Mouse (Mus musculus) embryonic stem cell, embryonic (primary cell): ENCODE results near the gene Coa5.

ENCODE experiments used
- CTCF ChIA-PET, 4 experiments: fragments of 300-600 bp in 2 of 4; fragments of 350-600 bp in 2 of 4; sonication (Branson Sonifier 250); formaldehyde crosslinking; loops; one replicate each; lab custom pipeline; 2022; ENCODE audit warnings: inconsistent platforms in 2 of 4; lab: Charles Lee
- POLR2A ChIA-PET, 4 experiments: fragments of 300-600 bp in 2 of 4; fragments of 350-600 bp in 2 of 4; sonication (Branson Sonifier 250); formaldehyde crosslinking; loops; one replicate each; lab custom pipeline; 2022; ENCODE audit warnings: antibody characterized with exemption in 4 of 4, inconsistent platforms in 1 of 4; lab: Charles Lee

Gene Coa5

GRCm38 (mm10) chr1:37451270-37451669 lies 21.4 kb upstream of the Coa5 start:
- ChIA-PET CTCF (no interaction called here), POLR2A (interaction anchor here in 1 of 4 experiments (1.3 kb wide), 1 partner anchor 21 kb away, joined by 3 read pairs; the partner anchor contains the start of genes Coa5 and Unc50)

GRCm38 (mm10) chr1:37448361-37449095 lies 18.6 kb upstream of the Coa5 start:
- ChIA-PET CTCF (interaction anchor here in 3 of 4 experiments (0.6 to 0.9 kb wide), 4 partner anchors 11 to 505 kb away, joined by 3 to 8 read pairs (median 4); partner anchors contain the start of gene Tmem131 (in 1 of the 3)), POLR2A (no interaction called here)

- ChIA-PET CTCF (no interaction called here), POLR2A (interaction anchor here in 2 of 4 experiments (1.1 to 1.8 kb wide), 2 partner anchors 12 to 13 kb away, joined by 4 to 5 read pairs; partner anchors contain the start of genes Coa5 (in 1 of the 2) and Unc50 (in 1 of the 2))
These were observed 13.2 kb upstream of the Coa5 start for GRCm38 (mm10) chr1:37442848-37443835.

- POLR2A ChIA-PET, result no interaction called here
- CTCF ChIA-PET, result no interaction called here
These were observed 6.5 kb upstream of the Coa5 start for GRCm38 (mm10) chr1:37436419-37436818.

GRCm38 (mm10) chr1:37430297-37430840 lies 466 bp upstream of the Coa5 start:
- ChIA-PET CTCF (interaction anchor here in 3 of 4 experiments (0.7 to 4.1 kb wide), 10 partner anchors 8 to 929 kb away, joined by 3 to 30 read pairs (median 4); no protein-coding TSS in a partner anchor), POLR2A (interaction anchor here (0.5 to 2.7 kb wide), 60 partner anchors 8 to 927 kb away, joined by 3 to 27 read pairs (median 4); partner anchors contain the start of genes Mitd1 (in 2 of the 4), Mrpl30 (in 2 of the 4), 4933424G06Rik (in 1 of the 4) and Inpp4a (in 1 of the 4))

GRCm38 (mm10) chr1:37428911-37429310 lies 992 bp downstream of the Coa5 start:
- CTCF ChIA-PET, result interaction anchor here in 2 of 4 experiments (1.0 to 4.1 kb wide), 4 partner anchors 9 to 247 kb away, joined by 3 to 30 read pairs (median 12); no protein-coding TSS in a partner anchor
- POLR2A ChIA-PET, result interaction anchor here in 2 of 4 experiments (0.8 to 2.7 kb wide), 11 partner anchors 9 to 214 kb away, joined by 3 to 27 read pairs (median 6); no protein-coding TSS in a partner anchor

GRCm38 (mm10) chr1:37427144-37427875 lies 2.6 kb downstream of the Coa5 start:
- POLR2A ChIA-PET, result interaction anchor here in 3 of 4 experiments (0.5 to 1.5 kb wide), 4 partner anchors 8 to 73 kb away, joined by 3 read pairs; no protein-coding TSS in a partner anchor
- CTCF ChIA-PET, result interaction anchor here in 3 of 4 experiments (0.5 to 4.1 kb wide), 5 partner anchors 7 to 209 kb away, joined by 3 to 30 read pairs (median 4); no protein-coding TSS in a partner anchor

GRCm38 (mm10) chr1:37419420-37419819 lies 10.5 kb downstream of the Coa5 start:
- ChIA-PET POLR2A (interaction anchor here (0.6 to 4.5 kb wide), 8 partner anchors 8 to 298 kb away, joined by 3 to 27 read pairs (median 6); partner anchors contain the start of genes Coa5 (in 4 of the 4) and Unc50 (in 4 of the 4)), CTCF (interaction anchor here (0.5 to 2.4 kb wide), 41 partner anchors 9 to 872 kb away, joined by 3 to 30 read pairs (median 3); partner anchors contain the start of genes Coa5 (in 3 of the 4), Unc50 (in 3 of the 4) and Ankrd39 (in 1 of the 4))

- ChIA-PET POLR2A (interaction anchor here in 1 of 4 experiments (1.2 kb wide), 1 partner anchor 14 kb away, joined by 5 read pairs; the partner anchor contains the start of genes Coa5 and Unc50), CTCF (interaction anchor here in 1 of 4 experiments (1.0 kb wide), 1 partner anchor 10 kb away, joined by 3 read pairs; no protein-coding TSS in a partner anchor)
These were observed 14.5 kb downstream of the Coa5 start for GRCm38 (mm10) chr1:37415394-37415793.

GRCm38 (mm10) chr1:37409647-37410046 lies 20.3 kb downstream of the Coa5 start:
- POLR2A ChIA-PET, result interaction anchor here (0.6 to 2.3 kb wide), 7 partner anchors 9 to 688 kb away, joined by 3 to 10 read pairs (median 4); partner anchors contain the start of genes Coa5 (in 3 of the 4) and Unc50 (in 3 of the 4)
- CTCF ChIA-PET, result interaction anchor here in 3 of 4 experiments (0.5 to 4.1 kb wide), 7 partner anchors 8 to 899 kb away, joined by 3 to 17 read pairs (median 3); no protein-coding TSS in a partner anchor

- ChIA-PET POLR2A (interaction anchor here in 3 of 4 experiments (0.6 to 2.3 kb wide), 5 partner anchors 10 to 689 kb away, joined by 3 to 10 read pairs (median 5); partner anchors contain the start of genes Coa5 (in 2 of the 3) and Unc50 (in 2 of the 3)), CTCF (interaction anchor here in 2 of 4 experiments (0.7 to 4.1 kb wide), 5 partner anchors 11 to 227 kb away, joined by 3 to 17 read pairs (median 5); no protein-coding TSS in a partner anchor)
These were observed 21.2 kb downstream of the Coa5 start for GRCm38 (mm10) chr1:37408678-37409077.

- ChIA-PET POLR2A (interaction anchor here in 2 of 4 experiments (0.9 to 2.3 kb wide), 3 partner anchors 15 to 22 kb away, joined by 3 to 10 read pairs (median 6); partner anchors contain the start of genes Coa5 (in 2 of the 2) and Unc50 (in 2 of the 2)), CTCF (interaction anchor here in 2 of 4 experiments (1.1 to 4.1 kb wide), 3 partner anchors 11 to 228 kb away, joined by 4 to 17 read pairs (median 5); no protein-coding TSS in a partner anchor)
These were observed 21.8 kb downstream of the Coa5 start for GRCm38 (mm10) chr1:37408059-37408458.

GRCm38 (mm10) chr1:37407228-37407627 lies 22.7 kb downstream of the Coa5 start:
- POLR2A ChIA-PET, result no interaction called here
- CTCF ChIA-PET, result interaction anchor here in 2 of 4 experiments (1.0 to 1.6 kb wide), 2 partner anchors 12 kb away, joined by 3 to 4 read pairs; no protein-coding TSS in a partner anchor

GRCm38 (mm10) chr1:37405137-37405536 lies 24.8 kb downstream of the Coa5 start:
- ChIA-PET CTCF (interaction anchor here in 1 of 4 experiments (0.6 to 0.8 kb wide), 2 partner anchors 10 to 428 kb away, joined by 3 read pairs; no protein-coding TSS in a partner anchor), POLR2A (no interaction called here)

GRCm38 (mm10) chr1:37401687-37402086 lies 28.2 kb downstream of the Coa5 start:
- CTCF ChIA-PET, result interaction anchor here (0.5 to 2.3 kb wide), 30 partner anchors 8 to 655 kb away, joined by 3 to 13 read pairs (median 4); partner anchors contain the start of gene Coa5 (in 1 of the 4)
- POLR2A ChIA-PET, result interaction anchor here in 2 of 4 experiments (0.8 to 2.2 kb wide), 3 partner anchors 23 to 28 kb away, joined by 3 to 8 read pairs (median 6); partner anchors contain the start of genes Coa5 (in 2 of the 2) and Unc50 (in 2 of the 2)
